Mouse (Mus musculus) left cerebral cortex, adult 2 months (tissue): ENCODE measurements at regions not wholly inside any gene's neighbourhood (a gene's known extent, or its start where the extent isn't known, plus 50 kb on each side); places are given as distances from the start of the nearest gene placed in this dataset.
"Not testable (repeated sequence)": the region's sequence is repeated elsewhere in the genome, so short reads cannot be mapped to it uniquely, and the experiment has no call there.

ENCODE experiments used
- DNase-seq, 2 experiments: peaks; one replicate each; pipeline ENCODE4 v3.0.0; 2021 to 2022; ENCODE audit warnings: low spot score in 2 of 2, mixed read lengths in 1 of 2; ENCODE audit errors: extremely low spot score in 1 of 2
- H3K27ac ChIP-seq: fragments of 200-600 bp; 2 replicates; pipeline ENCODE4 v1.8.1; 2022
- H3K4me3 ChIP-seq: fragments of 200-600 bp; 2 replicates; pipeline ENCODE4 v1.8.1; 2022
- CTCF ChIP-seq: fragments of 200-600 bp; IDR thresholded peaks from 2 replicates; pipeline ENCODE4 v1.8.1; 2022; ENCODE audit warnings: antibody characterized with exemption, mild to moderate bottlenecking, moderate library complexity
- intact Hi-C: fragments of 180-260 bp; cut with DNase I; formaldehyde crosslinking; loops from one replicate; pipeline ENCODE4 v1.15.1; 2025

DNA sequence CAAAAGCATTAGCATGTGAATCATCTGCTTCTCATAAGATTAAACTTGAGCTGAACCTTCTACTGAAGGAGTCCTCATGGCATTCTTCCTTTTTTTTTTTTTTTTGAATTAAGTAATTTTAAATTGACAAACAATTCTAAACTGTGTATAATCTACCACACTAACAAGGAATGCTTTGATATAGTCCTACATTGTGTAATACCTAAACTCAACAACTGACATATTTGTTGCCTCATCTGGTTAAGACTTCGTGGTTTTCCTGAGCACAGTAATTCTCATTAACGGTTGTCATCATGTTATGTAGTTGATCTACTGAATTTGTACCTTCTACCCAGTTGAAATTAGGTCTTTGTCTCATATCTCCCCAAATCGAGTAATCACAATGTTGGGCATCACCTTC is 83.9 kb upstream of the Hcrtr2 start:
- no peak for DNase-seq
- intact Hi-C loops, result no loop called here
- no peak overlapping the region for H3K4me3 ChIP-seq
- no peak for TF ChIP-seq CTCF
- H3K27ac ChIP-seq, result no peak overlapping the region

DNA sequence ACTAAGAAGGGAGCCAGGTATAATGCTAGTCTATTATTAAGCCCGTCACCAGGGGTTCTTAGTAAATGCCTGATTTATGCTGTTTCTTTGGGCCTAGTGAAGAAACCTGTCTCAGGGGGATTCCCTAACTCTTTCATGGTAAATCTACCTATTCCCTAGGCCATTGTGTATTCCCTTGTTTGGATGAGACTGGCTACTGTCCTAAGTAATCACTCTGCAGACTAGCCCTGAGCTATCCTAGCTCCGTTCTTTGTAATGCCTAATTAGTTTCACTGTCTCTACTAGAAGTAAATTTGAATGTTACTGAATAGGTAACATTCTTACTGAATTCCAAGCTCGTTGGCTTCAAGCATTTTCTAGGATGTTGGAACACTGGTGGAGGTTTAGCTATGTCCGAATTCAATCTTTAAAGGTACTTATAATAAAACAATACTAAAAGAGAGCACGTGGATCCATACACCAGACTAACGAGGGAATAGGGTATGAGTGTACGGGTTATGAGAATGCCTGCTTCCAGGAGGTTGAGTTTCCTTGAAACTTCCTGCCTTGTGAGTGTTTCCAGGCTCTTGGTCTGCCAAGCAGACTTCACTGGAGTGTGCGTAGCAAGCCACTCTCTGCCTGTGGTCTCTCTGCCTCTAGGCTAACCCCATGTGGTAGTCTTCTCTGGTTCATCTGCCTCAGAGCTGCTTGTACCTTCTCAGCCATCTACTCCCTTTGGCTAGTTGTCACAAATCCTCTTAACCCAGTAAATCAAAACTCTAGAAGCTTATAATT is 78.4 kb upstream of the Hcrtr2 start:
- H3K4me3 ChIP-seq, intact Hi-C loops, DNase-seq, H3K27ac ChIP-seq: not testable (repeated sequence)

DNA sequence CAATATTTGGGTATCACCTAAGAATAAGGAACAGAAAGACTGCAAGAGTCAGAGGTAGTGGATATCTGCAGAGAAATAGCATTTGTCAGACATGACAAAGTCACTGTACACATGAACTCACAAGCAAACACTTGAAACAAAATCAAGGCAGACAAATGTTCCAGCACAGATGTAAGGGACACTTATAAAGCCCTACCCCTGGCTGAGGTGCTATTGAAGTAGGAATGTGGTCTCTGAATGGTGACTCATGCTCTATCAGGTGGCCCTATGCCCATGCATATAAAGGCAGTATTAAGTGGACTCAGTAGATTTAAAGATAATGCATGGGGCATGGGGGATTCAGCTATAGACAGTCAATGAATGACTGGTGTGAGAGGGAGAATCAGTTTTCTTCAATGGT is 77.2 kb upstream of the Hcrtr2 start:
- intact Hi-C loops, result no loop called here
- TF ChIP-seq CTCF, result no peak
- H3K27ac ChIP-seq, result no peak overlapping the region
- H3K4me3 ChIP-seq, result no peak overlapping the region
- DNase-seq, result no peak

DNA sequence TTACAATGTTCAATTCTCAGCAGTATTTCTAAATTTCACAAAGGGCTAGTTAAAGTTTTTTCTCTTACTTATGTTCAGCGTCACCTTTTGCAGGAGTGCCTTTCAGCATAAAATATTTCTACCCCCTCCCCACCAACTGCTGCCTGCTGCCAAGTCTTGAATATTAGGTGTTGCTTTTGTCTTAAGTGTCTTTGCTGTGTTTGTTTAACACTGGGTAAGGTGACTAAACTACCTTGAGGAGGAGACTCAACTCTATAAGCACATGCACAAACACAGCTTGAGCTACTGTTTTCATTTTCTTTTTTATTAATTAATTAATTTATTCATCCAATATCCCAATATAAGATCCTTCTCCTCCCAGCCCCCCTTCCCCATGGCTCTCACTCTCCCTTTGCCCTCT is 70.1 kb upstream of the Hcrtr2 start:
- TF ChIP-seq CTCF, result no peak
- intact Hi-C loops, result no loop called here

DNA sequence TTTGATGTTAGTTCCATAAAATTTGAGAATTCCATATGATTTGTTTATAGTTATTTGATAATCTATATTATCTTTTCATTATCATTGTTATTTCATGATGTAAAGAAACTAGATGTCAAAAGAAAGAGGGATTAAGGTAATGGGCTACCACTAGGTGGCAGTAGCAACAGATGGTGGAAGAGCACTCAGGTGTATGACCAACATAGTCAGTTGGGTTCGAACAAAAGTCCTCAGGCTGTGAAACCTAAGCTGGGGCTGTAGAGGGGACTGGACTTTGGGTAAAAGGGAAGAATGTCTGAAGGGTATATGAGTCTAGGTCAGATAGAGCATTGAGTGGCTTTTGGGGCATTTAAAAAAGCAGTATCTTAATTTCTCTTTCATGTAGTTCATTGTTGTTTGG is 67.2 kb upstream of the Hcrtr2 start:
- DNase-seq, result peak; percentile 10 to 16
- intact Hi-C loops, result loop anchor here (2.0 kb wide), 2 partner anchors 270 to 990 kb away; no protein-coding TSS in a partner anchor
- peak; percentile 78 for TF ChIP-seq CTCF
- Histone ChIP-seq H3K27ac (no peak overlapping the region), H3K4me3 (no peak overlapping the region)

More for the DNA sequence above, 70.1 kb upstream of the Hcrtr2 start:
- H3K27ac ChIP-seq, result no peak overlapping the region
- no peak for DNase-seq
- no peak overlapping the region for H3K4me3 ChIP-seq
